Mouse (Mus musculus) neural tube, embryonic 14.5 days (tissue): ENCODE results near the gene Pla2r1. TPM values are rescaled to one million over a fixed set of nuclear protein-coding genes. Genes with fewer than 3 reads are reported as not detected.

Experiments
- ATAC-seq: fragments of 200-750 bp; cut with Nextera tagmentation; 2 replicates; pipeline ENCODE4 v1.8.0; 2017; ENCODE audit warnings: low read depth, mild to moderate bottlenecking, moderate TSS enrichment, moderate library complexity
- H3K27ac ChIP-seq: fragments of 300-500 bp; sonication (generic); 2 replicates; pipeline ENCODE4 v1.5.1; 2014; ENCODE audit warnings: low read depth, mild to moderate bottlenecking, control low read depth, low read length, moderate library complexity, mixed read lengths
- H3K27me3 ChIP-seq: fragments of 300-500 bp; sonication (generic); 2 replicates; pipeline ENCODE4 v1.6.1; 2014; ENCODE audit warnings: low read length; ENCODE audit not compliant: control insufficient read depth, insufficient read depth
- H3K36me3 ChIP-seq: fragments of 300-500 bp; sonication (generic); 2 replicates; pipeline ENCODE4 v1.6.1; 2014; ENCODE audit warnings: low read length, mixed read lengths; ENCODE audit not compliant: control insufficient read depth, insufficient read depth
- H3K4me1 ChIP-seq: fragments of 300-500 bp; sonication (generic); 2 replicates; pipeline ENCODE4 v1.6.1; 2014; ENCODE audit warnings: low read length; ENCODE audit not compliant: control insufficient read depth, insufficient read depth
- H3K4me2 ChIP-seq: fragments of 300-500 bp; sonication (generic); 2 replicates; pipeline ENCODE4 v1.6.1; 2014; ENCODE audit warnings: mild to moderate bottlenecking, low read depth, low read length, control low read depth
- H3K4me3 ChIP-seq: fragments of 300-500 bp; sonication (generic); 2 replicates; pipeline ENCODE4 v1.5.1; 2014; ENCODE audit warnings: low read depth, low read length, control low read depth, mixed read lengths
- H3K9ac ChIP-seq: fragments of 300-500 bp; sonication (generic); replicated peaks from 2 replicates; pipeline ENCODE4 v1.6.1; 2014; ENCODE audit warnings: low read depth, mild to moderate bottlenecking, control low read depth, low read length, mixed read lengths
- H3K9me3 ChIP-seq: fragments of 300-500 bp; sonication (generic); 2 replicates; pipeline ENCODE4 v1.6.1; 2016; ENCODE audit warnings: low read length; ENCODE audit not compliant: control insufficient read depth
- WGBS: fragments of 180-500 bp; shearing (Covaris S2); extraction: QIAGEN DNeasy Blood & Tissue Kit; methylation state at CpG from one replicate; pipeline ENCODE4 v1.1.7; 2014; 5-methylcytosine and 5-hydroxymethylcytosine counted together
- polyA plus RNA-seq: library from polyadenylated mRNA; unstranded; fragments of >200 nt; fragmentation: Nextera tagmentation; extraction: Ambion mirVana; gene quantifications from 2 replicates; pipeline ENCODE4 v1.2.1, GENCODE M21; 2014

The Pla2r1 gene
- polyA plus RNA-seq, 1 experiment from 2014 or later = 0.51 TPM

- no peak overlapping the region for H3K27ac ChIP-seq
- H3K27me3 ChIP-seq = no peaks in the 10 kb centered on the region
- H3K36me3 ChIP-seq = no peaks in the 10 kb centered on the region
- no peak for ATAC-seq
- H3K9me3 ChIP-seq = no peaks in the 10 kb centered on the region
- H3K4me3 ChIP-seq = no peak overlapping the region
- H3K4me2 ChIP-seq = no peak overlapping the region
- H3K9ac ChIP-seq = no peak overlapping the region
- WGBS = 45% methylated on average over 8 of the region's 8 CpGs
- no peaks in the 10 kb centered on the region for H3K4me1 ChIP-seq
Observed at GRCm38 (mm10) chr2:60414334-60414733, 138.8 kb downstream of the Pla2r1 start.

- Histone ChIP-seq H3K9me3 (no peaks in the 10 kb centered on the region), H3K27me3 (no peaks in the 10 kb centered on the region), H3K36me3 (no peaks in the 10 kb centered on the region), H3K4me2 (no peak overlapping the region), H3K27ac (no peak overlapping the region), H3K9ac (no peak overlapping the region), H3K4me1 (no peaks in the 10 kb centered on the region), H3K4me3 (no peak overlapping the region)
- ATAC-seq = no peak
- WGBS = 85% methylated on average over 18 of the region's 18 CpGs
Observed at GRCm38 (mm10) chr2:60413006-60413650, 140.0 kb downstream of the Pla2r1 start.

GRCm38 (mm10) chr2:60411181-60411580 is 141.9 kb downstream of the Pla2r1 start:
- Histone ChIP-seq H3K36me3 (no peaks in the 10 kb centered on the region), H3K9me3 (no peaks in the 10 kb centered on the region), H3K4me2 (no peak overlapping the region), H3K4me3 (no peak overlapping the region), H3K27me3 (no peaks in the 10 kb centered on the region), H3K4me1 (no peaks in the 10 kb centered on the region), H3K9ac (no peak overlapping the region), H3K27ac (no peak overlapping the region)
- 84% methylated on average over 7 of the region's 7 CpGs for WGBS
- no peak for ATAC-seq

- H3K4me2 ChIP-seq = no peak overlapping the region
- 79% methylated on average over 11 of the region's 11 CpGs for WGBS
- H3K9ac ChIP-seq = no peak overlapping the region
- no peaks in the 10 kb centered on the region for H3K9me3 ChIP-seq
- H3K36me3 ChIP-seq = no peaks in the 10 kb centered on the region
- H3K27ac ChIP-seq = no peak overlapping the region
- H3K4me3 ChIP-seq = no peak overlapping the region
- H3K27me3 ChIP-seq = no peaks in the 10 kb centered on the region
- no peaks in the 10 kb centered on the region for H3K4me1 ChIP-seq
- ATAC-seq = no peak
Observed at GRCm38 (mm10) chr2:60409989-60410763, 142.9 kb downstream of the Pla2r1 start.

GRCm38 (mm10) chr2:60409194-60409593 is 143.9 kb downstream of the Pla2r1 start:
- Histone ChIP-seq H3K4me2 (no peak overlapping the region), H3K4me3 (no peak overlapping the region), H3K9ac (no peak overlapping the region), H3K9me3 (no peaks in the 10 kb centered on the region), H3K27ac (no peak overlapping the region), H3K27me3 (no peaks in the 10 kb centered on the region), H3K4me1 (no peaks in the 10 kb centered on the region), H3K36me3 (no peaks in the 10 kb centered on the region)
- ATAC-seq = no peak; the same call in 1 of the 2 replicates
- WGBS = 51% methylated on average over 6 of the region's 6 CpGs

GRCm38 (mm10) chr2:60407387-60407786 is 145.7 kb downstream of the Pla2r1 start:
- WGBS = 87% methylated on average over 2 of the region's 2 CpGs
- Histone ChIP-seq H3K4me3 (no peak overlapping the region), H3K27ac (no peak overlapping the region), H3K36me3 (no peaks in the 10 kb centered on the region), H3K9ac (no peak overlapping the region), H3K4me2 (no peak overlapping the region), H3K27me3 (no peaks in the 10 kb centered on the region), H3K9me3 (no peaks in the 10 kb centered on the region), H3K4me1 (no peaks in the 10 kb centered on the region)
- no peak for ATAC-seq

- H3K27me3 ChIP-seq = no peaks in the 10 kb centered on the region
- H3K36me3 ChIP-seq = no peaks in the 10 kb centered on the region
- H3K4me2 ChIP-seq = no peak overlapping the region
- H3K9me3 ChIP-seq = no peaks in the 10 kb centered on the region
- H3K4me3 ChIP-seq = no peak overlapping the region
- 94% methylated on average over 5 of the region's 5 CpGs for WGBS
- no peak overlapping the region for H3K9ac ChIP-seq
- no peaks in the 10 kb centered on the region for H3K4me1 ChIP-seq
- no peak overlapping the region for H3K27ac ChIP-seq
- ATAC-seq = no peak
Observed at GRCm38 (mm10) chr2:60405431-60405830, 147.7 kb downstream of the Pla2r1 start.

GRCm38 (mm10) chr2:60404763-60405162 is 148.3 kb downstream of the Pla2r1 start:
- no peak overlapping the region for H3K27ac ChIP-seq
- H3K36me3 ChIP-seq = no peaks in the 10 kb centered on the region
- no peaks in the 10 kb centered on the region for H3K27me3 ChIP-seq
- no peak overlapping the region for H3K9ac ChIP-seq
- H3K9me3 ChIP-seq = no peaks in the 10 kb centered on the region
- H3K4me2 ChIP-seq = no peak overlapping the region
- H3K4me3 ChIP-seq = no peak overlapping the region
- WGBS = 95% methylated on average over 7 of the region's 7 CpGs
- ATAC-seq = no peak
- H3K4me1 ChIP-seq = no peaks in the 10 kb centered on the region

GRCm38 (mm10) chr2:60401694-60402093 is 151.4 kb downstream of the Pla2r1 start:
- H3K27me3 ChIP-seq = no peaks in the 10 kb centered on the region
- H3K4me3 ChIP-seq = no peak overlapping the region
- no peak overlapping the region for H3K27ac ChIP-seq
- no peaks in the 10 kb centered on the region for H3K4me1 ChIP-seq
- H3K36me3 ChIP-seq = no peaks in the 10 kb centered on the region
- WGBS = 84% methylated on average over 5 of the region's 5 CpGs
- no peak overlapping the region for H3K4me2 ChIP-seq
- ATAC-seq = no peak
- no peak overlapping the region for H3K9ac ChIP-seq
- H3K9me3 ChIP-seq = no peaks in the 10 kb centered on the region
